Mouse (Mus musculus): Measurements from ENCODE around the gene Csmd2.

- no peak for TF ChIP-seq CTCF (IDR thresholded peaks at IDR 0.05; ENCODE audit: insufficient read depth, low read length)
- TF ChIP-seq POLR2A (IDR thresholded peaks at IDR 0.05; ENCODE audit: borderline replicate concordance, extremely low read depth, low read depth, low read length), result no peak
Observed at GRCm38 (mm10) chr4:128378946-128379345, 391.3 kb downstream of the Csmd2 start.

All from lung, adult 2 months (tissue).